Mouse (Mus musculus): ENCODE measurements at regions not wholly inside any gene's neighbourhood (a gene's known extent, or its start where the extent isn't known, plus 50 kb on each side); places are given as distances from the start of the nearest gene placed in this dataset.
A peak's percentile ranks its signal among the peaks of the same experiment; 100 is the strongest.

- DNase-seq (ENCODE audit: low spot score in 2 of 2): no peak
These were observed 379.0 kb upstream of the Ptger4 start for GRCm38 (mm10) chr15:5623021-5623420.

DNA sequence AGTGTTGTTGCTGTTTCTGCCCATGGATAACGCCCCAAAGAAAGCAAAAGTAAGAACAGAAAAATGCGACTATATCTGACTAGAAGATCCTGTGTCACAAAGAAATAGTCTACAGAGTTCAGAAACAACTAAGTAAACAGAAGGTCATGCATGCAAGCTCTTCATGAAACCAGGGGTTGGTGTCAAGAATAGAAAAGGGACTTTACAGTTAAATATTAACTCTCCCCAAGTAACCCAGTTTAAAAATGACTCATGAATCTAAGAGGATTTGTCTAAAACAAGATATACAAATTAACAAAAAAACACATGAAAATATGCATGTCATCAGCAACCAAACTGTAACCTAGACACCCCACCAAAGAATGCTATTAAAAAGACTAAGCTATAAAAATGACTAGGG, 381.4 kb upstream of the Ptger4 start:
- DNase-seq (ENCODE audit: low spot score in 2 of 2): no peak

GRCm38 (mm10) chr15:5646673-5647072, 402.7 kb upstream of the Ptger4 start:
- no peak for DNase-seq (ENCODE audit: low spot score in 2 of 2)

DNA sequence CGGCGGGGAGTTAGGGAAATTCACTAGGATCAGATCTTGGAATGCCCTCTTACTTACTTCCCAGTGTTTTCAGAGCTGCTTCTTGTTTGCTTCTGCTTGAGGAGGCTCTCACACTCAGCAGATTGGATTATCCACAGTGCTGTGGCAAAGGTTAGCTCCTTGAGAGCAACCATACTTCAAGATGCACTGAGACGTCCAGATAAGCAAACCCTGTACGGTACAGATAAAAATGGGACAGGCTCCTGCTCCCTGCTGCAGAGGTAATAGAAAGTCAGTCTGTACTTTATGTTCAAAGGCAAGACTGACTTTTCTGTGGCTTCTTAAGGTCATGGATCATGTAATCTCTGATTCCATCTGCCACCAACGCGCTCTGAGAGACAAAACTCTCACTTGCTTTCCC, 414.8 kb upstream of the Ptger4 start:
- no peak for DNase-seq (ENCODE audit: low spot score in 2 of 2)

DNA sequence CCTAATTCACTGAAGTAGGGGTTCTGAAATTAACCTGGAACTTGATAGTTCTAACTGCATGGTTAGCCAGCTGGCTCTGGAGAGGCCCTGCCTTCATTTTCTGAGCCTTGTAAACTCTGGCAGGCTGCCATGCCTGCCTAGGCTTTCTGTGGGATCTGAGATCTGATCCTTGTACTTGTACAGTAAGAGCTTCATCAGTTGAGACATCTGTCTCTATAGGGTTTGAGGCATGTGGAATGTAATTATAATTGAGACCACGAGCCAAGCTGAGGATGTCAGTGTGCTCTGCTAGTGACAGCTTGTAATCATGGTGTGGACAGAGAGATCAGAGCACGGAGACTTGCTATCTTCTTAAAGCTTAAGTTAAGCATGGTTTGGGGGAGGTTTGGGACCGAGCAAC, 416.8 kb upstream of the Ptger4 start:
- DNase-seq (ENCODE audit: low spot score in 2 of 2): no peak

- no peak for DNase-seq (ENCODE audit: low spot score in 2 of 2)
These were observed 427.8 kb upstream of the Ptger4 start for GRCm38 (mm10) chr15:5671781-5672180.

GRCm38 (mm10) chr15:5676704-5677103, 432.7 kb upstream of the Ptger4 start:
- peak; percentile 12 to 23 for DNase-seq (ENCODE audit: low spot score in 2 of 2)

DNA sequence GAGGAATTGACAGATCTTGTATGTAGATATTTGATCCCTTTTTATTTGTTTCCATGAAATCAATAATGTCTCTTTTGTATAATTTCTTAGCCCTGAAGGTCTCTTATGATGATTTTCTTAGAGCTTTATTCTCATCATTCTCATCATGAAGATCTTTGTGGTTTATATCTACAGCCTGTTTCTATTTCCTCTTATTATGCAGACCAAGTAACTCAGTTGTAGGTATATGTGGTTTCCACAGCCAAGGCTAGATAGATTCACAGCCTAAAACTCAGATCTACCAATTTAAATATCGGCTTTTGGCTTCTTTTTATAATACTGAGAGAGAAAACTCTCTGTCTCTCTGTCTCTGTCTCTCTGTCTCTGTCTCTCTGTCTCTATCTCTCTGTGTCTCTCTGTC, 449.8 kb upstream of the Ptger4 start:
- DNase-seq (ENCODE audit: low spot score in 2 of 2): no peak

DNA sequence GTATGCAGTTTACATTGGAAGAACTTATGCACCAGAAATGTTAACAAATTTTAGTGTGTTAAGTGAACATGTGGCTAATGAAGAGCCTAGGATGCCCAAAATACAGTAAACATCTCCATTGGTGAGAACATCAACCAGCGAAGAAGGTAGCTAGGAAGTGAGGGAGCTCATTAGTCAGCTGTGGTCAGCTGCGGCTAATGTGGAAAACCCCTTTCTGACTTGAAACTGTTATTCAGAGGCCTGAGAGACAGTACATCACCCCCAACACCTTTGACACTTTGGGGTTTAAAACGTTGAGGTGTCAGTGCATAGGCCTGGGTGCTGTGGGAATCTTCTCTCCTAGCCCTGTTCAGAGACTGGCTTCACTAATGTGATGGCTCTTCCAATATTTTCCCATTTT, 451.0 kb upstream of the Ptger4 start:
- DNase-seq (ENCODE audit: low spot score in 2 of 2): no peak

GRCm38 (mm10) chr15:5708454-5708853, 464.5 kb upstream of the Ptger4 start:
- no peak for DNase-seq (ENCODE audit: low spot score in 2 of 2)

DNA sequence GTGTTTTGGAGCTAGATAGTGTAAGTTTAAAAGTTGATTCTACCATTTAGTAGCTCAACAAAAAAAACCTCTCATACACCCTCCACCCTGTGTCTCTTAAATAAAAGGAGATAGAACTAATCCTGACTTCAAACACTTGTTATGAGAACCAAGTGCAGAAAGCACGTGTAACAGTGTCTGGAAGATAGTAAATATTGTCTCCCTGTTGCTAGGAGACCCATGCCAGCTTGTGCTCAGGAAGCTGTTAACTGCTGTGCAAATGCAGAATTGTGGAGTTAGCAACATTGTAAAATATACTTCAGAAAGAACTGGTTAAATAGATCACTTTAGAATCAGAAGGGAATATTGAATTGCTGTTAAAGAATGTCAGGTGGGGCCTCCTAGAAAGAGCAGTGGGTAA, 496.7 kb upstream of the Ptger4 start:
- DNase-seq (ENCODE audit: low spot score in 2 of 2): no peak

DNA sequence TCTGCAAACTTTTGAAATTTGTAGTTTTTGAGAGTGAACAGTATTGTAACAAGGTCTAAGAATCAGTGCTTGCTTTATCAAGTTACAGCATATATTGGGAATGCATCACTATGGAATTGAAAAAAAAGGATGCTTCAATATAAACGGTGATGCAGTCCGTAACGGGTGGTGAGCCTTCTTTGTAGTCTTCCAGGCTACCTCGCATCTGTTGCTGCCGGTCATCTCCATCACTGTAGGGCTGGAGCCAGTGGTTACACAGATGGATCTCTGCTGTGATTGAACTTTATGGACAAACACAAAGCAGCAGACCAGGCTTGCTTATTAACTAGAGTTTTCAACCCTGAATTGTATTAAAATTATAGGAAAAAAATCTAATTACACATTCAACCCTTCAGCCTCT, 499.9 kb upstream of the Ptger4 start:
- no peak for DNase-seq (ENCODE audit: low spot score in 2 of 2)

DNA sequence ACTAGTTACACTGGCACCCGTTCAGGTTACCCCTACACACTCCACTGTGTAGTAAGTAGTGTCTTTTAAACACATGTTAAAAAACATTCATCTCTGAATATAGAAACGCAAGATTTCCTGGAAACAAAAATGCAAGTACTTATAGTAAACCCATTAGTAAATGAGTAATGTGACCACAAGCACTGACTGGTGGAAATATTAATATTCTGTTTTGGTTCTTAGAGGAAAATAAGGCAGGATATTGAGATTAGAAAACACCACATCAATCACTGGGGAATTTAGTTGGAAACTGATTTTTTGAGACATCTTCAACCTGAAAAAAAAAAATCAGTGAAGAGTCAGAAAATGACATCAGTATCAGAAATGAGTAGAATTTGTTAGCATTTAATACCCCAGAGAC, 514.7 kb upstream of the Ptger4 start:
- DNase-seq (ENCODE audit: low spot score in 2 of 2): no peak

- no peak for DNase-seq (ENCODE audit: low spot score in 2 of 2)
These were observed 518.2 kb upstream of the Ptger4 start for GRCm38 (mm10) chr15:5762216-5762615.

GRCm38 (mm10) chr15:5777074-5777473, 522.5 kb upstream of the Dab2 start:
- no peak for DNase-seq (ENCODE audit: low spot score in 2 of 2)

- DNase-seq (ENCODE audit: low spot score in 2 of 2): no peak
These were observed 499.7 kb upstream of the Dab2 start for GRCm38 (mm10) chr15:5799917-5800316.

DNA sequence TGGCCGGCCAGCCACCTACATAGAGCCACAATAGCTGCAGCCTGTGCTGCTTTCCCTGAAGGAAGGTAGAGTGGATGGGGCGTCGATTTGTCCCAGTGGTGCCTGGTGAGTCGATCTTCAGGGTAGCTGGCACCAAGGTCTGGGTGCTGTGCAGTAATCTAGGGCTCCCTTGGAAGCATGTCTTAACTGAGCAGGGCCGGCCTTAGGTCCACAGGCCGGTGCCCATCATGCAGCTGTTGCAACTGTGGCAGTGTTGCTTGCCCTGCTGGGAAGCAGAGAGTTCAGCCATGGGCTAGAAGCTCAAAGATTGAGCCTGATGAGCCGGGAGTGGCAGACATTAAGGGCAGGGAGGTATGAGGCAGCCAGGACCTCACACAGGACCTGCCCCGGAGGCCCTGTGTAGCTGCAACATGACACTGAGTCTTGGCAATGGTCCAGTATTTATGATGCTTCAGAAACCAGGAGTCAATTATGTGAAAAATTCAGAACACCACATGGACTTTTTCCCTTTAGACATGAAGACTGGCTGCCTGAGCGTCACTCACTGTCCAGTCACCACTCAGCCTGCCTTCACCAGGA, 488.3 kb upstream of the Dab2 start:
- DNase-seq (ENCODE audit: low spot score in 2 of 2): no peak

GRCm38 (mm10) chr15:5811958-5812357, 487.6 kb upstream of the Dab2 start:
- no peak for DNase-seq (ENCODE audit: low spot score in 2 of 2)

DNA sequence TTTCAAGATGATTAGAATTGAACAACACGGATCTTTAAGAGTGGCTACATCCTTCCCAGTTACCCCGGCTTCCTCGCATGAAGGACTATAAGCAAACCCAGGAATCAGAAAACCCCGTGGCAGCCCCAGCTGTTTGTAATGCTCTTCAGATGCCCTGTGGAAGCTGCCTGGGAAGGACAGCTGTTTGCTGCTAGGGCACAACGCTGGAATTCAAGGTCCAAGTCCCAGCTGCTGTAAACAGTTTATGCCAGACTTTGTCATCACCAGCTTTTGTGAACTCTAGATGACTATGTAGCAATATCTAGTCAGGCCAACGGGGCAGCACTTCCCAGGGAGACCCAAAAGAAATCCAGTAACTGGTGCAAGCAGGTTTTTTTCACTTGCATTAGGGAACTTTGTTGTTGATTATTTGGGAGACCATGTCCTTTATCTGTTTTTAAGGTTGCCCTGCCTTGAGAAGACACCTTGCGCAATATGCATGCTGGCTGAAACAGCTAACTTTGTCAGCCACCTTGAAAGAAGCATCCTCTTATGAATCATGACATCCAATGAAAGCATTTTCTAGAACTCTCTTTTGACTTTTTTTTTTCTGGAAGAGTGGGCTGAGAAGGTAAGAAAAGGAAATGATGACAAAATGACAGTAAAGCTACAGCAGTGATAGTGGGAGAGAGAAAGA, 481.5 kb upstream of the Dab2 start:
- no peak for DNase-seq (ENCODE audit: low spot score in 2 of 2)

DNA sequence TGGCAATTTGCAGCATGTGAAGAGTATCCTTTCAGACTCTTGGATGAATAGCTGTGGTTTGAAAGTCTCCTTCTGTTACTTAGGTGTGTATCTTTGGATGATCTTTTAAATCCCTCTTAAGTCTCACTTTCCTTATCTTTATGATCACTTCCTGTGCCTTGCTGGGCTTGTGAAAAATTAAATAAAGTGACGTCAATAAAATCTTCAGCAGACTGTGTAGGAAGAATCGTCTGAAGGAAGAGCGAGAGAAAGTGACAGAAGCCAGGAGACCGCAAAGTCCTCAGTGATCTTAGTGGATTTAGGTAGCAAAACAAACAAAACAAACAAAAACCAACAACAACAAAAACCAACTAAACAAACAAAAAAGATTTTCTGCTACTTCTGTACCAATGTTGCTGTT, 459.6 kb upstream of the Dab2 start:
- no peak for DNase-seq (ENCODE audit: low spot score in 2 of 2)

GRCm38 (mm10) chr15:5841369-5842149, 458.0 kb upstream of the Dab2 start:
- DNase-seq (ENCODE audit: low spot score in 2 of 2): peak; percentile 1 to 3

DNA sequence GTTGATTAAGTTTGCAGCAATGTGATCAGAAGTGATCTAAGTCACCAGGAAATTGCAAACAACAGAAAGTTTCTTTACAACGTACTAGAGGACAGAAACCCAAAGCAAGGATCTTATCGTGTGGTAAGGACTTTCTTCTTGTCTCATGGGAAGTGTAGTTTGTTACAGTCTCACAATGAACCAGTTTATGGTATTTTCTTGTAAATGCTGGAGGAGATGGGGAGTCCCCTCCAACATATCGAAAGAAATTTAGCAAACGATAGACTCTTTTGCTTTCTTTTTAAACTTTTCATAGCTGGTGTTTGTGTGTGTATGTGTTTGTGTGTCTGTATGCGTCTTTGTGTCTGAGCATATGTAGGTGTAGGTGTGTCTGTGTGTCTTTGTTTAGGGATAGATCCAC, 453.0 kb upstream of the Dab2 start:
- DNase-seq (ENCODE audit: low spot score in 2 of 2): no peak

DNA sequence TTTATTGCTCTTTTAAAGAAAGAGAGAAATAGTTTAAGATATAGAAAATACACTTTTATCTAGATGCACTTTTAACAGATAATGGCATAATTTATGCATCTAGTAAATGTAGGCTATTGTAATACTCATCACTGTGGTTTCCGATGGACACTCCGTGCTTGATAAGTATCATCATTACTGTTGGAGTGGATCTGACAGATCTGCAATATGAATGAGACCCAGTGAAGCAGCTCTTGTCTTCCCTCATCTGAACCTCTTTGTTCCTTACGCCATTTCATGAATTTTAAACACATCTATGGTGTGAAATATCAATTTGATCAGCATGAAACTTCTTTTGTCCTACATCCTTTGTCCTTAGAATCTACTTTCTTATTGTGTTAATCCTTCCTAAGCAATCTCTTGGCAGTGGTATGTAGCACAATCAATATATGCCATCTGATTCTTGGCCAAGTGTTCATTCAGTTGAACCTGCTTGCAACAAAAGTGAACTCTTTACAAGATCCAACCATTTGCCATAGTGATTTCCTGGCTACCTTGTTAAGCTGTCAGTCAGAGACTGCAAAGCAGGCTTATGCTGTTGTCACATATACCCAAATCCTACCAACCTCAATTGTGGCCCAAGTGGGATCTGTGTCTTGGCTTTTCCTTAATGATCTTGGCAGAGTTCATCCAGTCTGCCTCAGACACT, 452.0 kb upstream of the Dab2 start:
- no peak for DNase-seq (ENCODE audit: low spot score in 2 of 2)

Data from heart, adult 9 months (tissue).